ENCODE assay signal across 8 mouse cellular contexts in genomic region chr16:17110771-17111743, GRCm38 (mm10). TPM values are rescaled to one million over a fixed set of nuclear protein-coding genes. Genes with fewer than 3 reads are reported as not detected.
DNase-seq lines count a peak whose midpoint lies in the region; ATAC-seq lines count a peak whose summit lies in the region.

Gene Ppil2 (minus strand): TSS chr16:17111257.

- H3K27ac ChIP-seq in hindbrain, embryonic 15.5 days (replicated peaks), result peak within 1 kb of the TSS; percentile 69

- peak within 1 kb of the TSS; percentile 72 for H3K4me3 ChIP-seq in hindbrain, embryonic 15.5 days

- no peaks in the 10 kb centered on the region for H3K9me3 ChIP-seq in hindbrain, embryonic 15.5 days

- peak; percentile 52 for DNase-seq in WW6 (ENCODE audit: low read depth, low spot score)
- DNase-seq in cerebellum, postnatal 25 days, result peak; percentile 72 to 78
- peak; percentile 75 for DNase-seq in gastrocnemius, adult 18-20 months (ENCODE audit: low spot score)
- peak; percentile 68 to 78 for DNase-seq in left cerebral cortex, adult 18-20 months (ENCODE audit: low spot score in 2 of 2)
- DNase-seq in lung, postnatal 4 days, result peak; percentile 67 to 77
- peak; percentile 91 for DNase-seq in retina, postnatal 1 day
- peak; percentile 70 for DNase-seq in thymus, postnatal 4 days

- H3K4me1 ChIP-seq in hindbrain, embryonic 15.5 days (replicated peaks), result peaks cover 11% of the 10 kb centered on the region

- H3K9ac ChIP-seq in hindbrain, embryonic 15.5 days, result peak within 1 kb of the TSS; percentile 65

- WGBS in hindbrain, embryonic 15.5 days, result 9% methylated on average over 38 of the region's 38 CpGs

- peak; percentile 93 for ATAC-seq in hindbrain, embryonic 15.5 days (ENCODE audit: low FRiP score, low read depth)

- peak within 1 kb of the TSS; percentile 67 for H3K4me2 ChIP-seq in hindbrain, embryonic 15.5 days

- H3K36me3 ChIP-seq in hindbrain, embryonic 15.5 days, result peaks cover 20% of the 10 kb centered on the region

- no peaks in the 10 kb centered on the region for H3K27me3 ChIP-seq in hindbrain, embryonic 15.5 days

RNA-seq across cellular contexts. Expression of gene Ppil2, which starts in this region (rescaled TPM):
- total RNA-seq in gastrocnemius, adult 18-20 months (2021), result 10 to 100 TPM; 22.9 to 30.8 TPM
- 142 and 148 TPM in 2 replicates for polyA plus RNA-seq in hindbrain, embryonic 15.5 days (2015; fragmentation: Nextera tagmentation; extraction: Ambion mirVana)
- 10 to 100 TPM; 83.6 to 84.8 TPM for total RNA-seq in left cerebral cortex, adult 18-20 months (2021)

Comparison
In these comparisons a context has a peak if more than half of its experiments do, and no peak if none do; other contexts are left out.
1. Peak in every context shown above with its lines: DNase-seq, ATAC-seq, H3K4me3 ChIP-seq and H3K27ac ChIP-seq.